Mouse (Mus musculus) right cerebral cortex, postnatal 14 days (tissue): ENCODE data around the gene Gm5741.

Experiments used
- DNase-seq: peaks from one replicate; pipeline ENCODE4 v3.0.0; 2022

Gene Gm5741

DNA sequence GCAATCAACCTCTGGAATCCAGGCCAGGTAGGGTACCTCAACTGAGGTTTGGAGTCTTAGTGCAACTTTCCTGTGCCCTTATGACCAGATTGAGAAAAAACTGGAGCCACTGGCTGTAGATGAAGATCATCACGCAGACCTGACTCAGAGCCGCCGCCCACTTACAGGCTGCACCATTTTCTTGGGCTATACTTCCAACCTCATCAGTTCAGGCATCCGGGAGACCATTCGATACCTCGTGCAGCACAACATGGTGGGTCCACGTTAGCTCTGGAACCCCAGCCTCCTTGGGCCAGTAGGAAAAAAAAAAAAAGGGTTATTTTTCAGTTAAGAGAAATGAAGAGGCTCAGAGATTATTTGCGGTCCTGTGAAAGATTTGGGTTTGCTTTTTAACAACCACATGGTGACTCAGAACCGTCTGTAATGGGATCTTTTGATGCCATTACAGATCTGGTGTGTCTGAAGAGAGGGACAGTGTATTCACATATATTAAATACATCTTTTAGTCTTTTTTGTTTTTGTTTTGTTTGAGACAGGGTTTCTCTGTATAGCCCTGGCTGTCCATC is 4.7 kb upstream of the Gm5741 start:
- no peak for DNase-seq

GRCm38 (mm10) chr8:85071514-85072281 is 3.9 kb upstream of the Gm5741 start, which contains the start of gene Dhps:
Gene Dhps (plus strand): TSS chr8:85071757.
- DNase-seq, result peak; percentile 90

- DNase-seq, result no peak
Observed at GRCm38 (mm10) chr8:85071041-85071440, 3.3 kb upstream of the Gm5741 start.

DNA sequence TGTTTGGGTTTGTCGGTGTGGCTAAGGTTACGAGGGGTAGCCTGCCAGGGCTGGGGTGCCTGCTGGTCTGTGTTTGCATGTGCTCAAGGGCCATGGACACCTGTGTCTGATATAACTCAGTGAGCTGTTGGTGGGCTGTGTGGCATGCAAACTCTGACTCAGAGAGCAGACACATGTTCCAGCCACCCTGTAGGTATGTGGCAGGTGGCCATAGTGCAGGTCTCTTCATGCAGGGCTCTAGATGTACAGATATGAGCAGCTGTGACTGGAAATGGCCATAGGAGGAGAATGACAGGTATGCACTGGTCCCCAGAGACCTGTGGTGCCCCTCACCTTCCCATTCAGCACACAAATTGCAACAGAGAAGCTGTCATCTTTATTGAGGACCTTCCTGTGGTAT is 627 bp downstream of the Gm5741 start:
- DNase-seq, result no peak

- no peak for DNase-seq
Observed at GRCm38 (mm10) chr8:85065213-85065612, 2.6 kb downstream of the Gm5741 start.

- DNase-seq, result no peak
Observed at GRCm38 (mm10) chr8:85062603-85063002, 5.2 kb downstream of the Gm5741 start.

DNA sequence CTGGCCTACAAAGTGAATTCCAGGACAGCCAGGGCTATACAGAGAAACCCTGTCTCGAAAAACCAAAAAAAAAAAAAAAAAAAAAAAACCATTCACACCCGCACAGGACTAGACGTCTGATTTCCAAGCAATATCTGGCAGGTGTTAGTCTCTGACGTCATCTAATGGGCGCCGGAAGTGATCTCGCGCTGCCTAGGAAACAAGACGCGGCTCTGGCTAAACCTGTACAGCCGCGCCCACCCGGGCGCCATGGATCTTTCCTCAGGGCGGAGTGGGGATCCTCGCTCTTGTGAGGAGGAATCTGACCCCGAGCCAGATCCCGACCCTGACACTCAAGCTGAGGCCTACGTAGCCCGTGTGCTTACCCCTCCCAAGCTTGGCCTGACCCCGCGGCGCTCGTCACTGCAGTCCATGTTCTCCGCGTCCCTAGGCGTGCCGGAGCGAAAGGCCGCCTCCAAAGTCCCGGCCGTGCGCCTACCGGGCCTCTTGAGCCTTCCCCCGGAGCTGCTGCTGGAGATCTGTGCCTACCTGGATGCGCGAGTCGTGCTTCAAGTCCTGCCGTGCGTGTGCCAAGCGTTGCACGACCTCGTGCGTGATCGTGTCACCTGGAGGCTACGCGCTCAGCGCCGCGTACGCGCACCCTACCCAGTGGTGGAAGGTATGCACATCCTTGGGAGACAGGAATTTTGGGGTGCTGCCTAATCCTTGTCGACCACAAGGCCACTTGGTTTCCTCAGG is 7.7 kb downstream of the Gm5741 start, which contains the start of gene Fbxw9:
Gene Fbxw9 (plus strand): TSS at position 177 of the 738 bp plus-strand sequence.
- DNase-seq, result peak; percentile 85

DNA sequence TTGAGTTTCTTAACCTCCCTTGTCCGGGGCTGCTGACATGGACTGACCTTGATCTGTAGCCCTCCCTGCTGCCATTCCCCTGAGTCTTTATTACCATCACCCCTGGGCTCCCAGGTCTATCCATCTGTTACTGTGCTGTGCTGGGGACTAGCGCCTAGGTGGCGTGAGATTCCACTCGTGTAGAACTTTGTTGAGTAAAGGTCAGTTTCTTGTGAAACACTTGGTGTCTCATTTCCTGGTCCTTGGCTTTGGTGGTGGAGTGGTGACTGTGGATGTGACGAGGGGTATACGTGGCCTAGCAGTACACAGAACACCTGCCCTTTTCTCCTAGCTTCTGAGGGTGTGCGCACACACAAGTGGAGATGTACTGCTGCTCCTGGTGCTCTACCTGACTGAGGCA is 10.4 kb downstream of the Gm5741 start:
- DNase-seq, result no peak

DNA sequence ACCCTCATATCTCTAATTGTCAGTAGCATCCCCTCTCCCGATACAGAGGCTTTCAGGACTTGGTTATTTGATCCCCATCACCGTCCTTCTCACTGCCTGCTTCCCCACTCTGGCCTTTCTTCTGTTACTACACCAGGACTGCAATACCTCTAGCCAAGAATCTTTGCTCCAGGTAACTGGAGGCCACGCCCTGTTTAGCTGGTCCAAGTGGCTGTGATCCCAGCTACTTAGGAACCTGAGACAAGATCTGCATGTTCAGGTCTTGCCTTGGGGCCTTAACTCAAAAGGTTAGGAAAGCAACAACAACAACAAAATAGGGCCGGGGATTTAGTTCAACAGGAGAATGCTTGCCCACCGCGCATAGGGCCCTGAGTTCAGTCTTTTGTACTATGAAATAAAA is 24.2 kb downstream of the Gm5741 start:
- no peak for DNase-seq

GRCm38 (mm10) chr8:85037681-85038531 is 29.9 kb downstream of the Gm5741 start:
- peak; percentile 57 for DNase-seq

DNA sequence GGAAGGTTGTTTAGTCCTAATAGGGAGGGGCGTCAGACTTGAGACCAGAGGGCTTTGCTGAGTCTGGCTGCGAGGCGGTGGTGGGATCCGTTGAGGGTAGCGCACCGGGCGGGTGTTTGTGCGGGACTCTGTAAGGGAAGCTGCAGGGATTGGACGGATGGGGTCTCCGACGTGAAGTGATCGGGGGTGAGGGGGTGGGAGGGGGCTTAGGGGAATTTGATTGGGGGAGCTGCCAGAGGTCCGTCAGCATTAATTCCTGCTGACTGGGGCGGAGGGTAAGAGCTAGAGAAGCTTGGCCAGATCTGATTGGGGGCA is 30.5 kb downstream of the Gm5741 start:
- peak; percentile 57 for DNase-seq

- peak; percentile 85 for DNase-seq
Observed at GRCm38 (mm10) chr8:85036718-85037365, 30.9 kb downstream of the Gm5741 start, which contains the start of gene Tnpo2. Gene Tnpo2 (plus strand): TSS chr8:85036915.

- no peak for DNase-seq
Observed at GRCm38 (mm10) chr8:85036381-85036717, 31.4 kb downstream of the Gm5741 start.

DNA sequence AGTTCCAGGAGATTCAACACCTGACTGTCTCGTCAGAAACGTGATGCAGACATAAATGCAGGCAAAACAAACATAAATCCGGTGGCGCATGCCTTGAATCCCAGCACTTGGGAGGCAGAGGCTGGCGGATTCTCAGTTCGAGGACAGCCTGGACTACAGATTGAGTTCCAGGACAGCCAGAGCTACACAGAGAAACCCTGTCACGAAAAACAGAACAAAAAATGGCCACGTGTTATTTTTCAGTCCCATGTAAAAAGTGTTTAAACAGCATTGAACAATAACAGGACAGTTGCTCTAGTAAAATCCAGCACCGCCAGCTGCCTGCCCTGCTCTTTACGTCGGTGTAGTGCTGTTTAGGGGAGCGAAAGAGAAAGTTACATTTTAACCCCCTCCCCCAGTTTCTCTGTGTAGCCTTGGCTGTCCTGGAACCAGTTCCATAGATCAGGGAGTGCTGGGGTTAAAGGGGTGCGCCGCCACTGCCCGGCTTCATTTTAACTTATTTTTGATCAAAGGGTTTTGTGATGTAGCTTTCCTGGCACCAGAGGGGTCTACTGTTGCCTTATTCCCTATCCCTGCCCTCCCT is 32.0 kb downstream of the Gm5741 start:
- no peak for DNase-seq

- DNase-seq, result no peak
Observed at GRCm38 (mm10) chr8:85035165-85035727, 32.5 kb downstream of the Gm5741 start.

GRCm38 (mm10) chr8:85034764-85035163 is 33.0 kb downstream of the Gm5741 start:
- peak; percentile 80 for DNase-seq

DNA sequence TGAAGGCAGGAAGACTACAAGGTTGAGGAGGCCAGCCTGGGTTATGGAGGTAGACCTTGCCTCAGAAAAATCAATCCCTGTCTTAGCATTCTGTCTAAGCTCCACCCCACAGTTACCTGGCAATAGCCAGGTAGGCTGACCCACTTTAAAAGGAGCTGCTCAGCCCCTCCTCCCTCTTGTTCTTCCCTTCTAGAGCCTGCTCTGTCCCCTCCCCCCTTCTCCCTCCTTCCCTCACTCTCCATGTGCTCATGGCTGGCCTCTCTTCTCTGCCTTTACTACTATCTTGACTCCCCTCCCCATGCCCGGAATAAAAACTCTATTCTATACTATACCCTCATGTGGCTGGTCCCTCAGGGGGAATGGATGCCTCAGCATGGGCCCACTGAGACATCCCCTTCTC is 33.9 kb downstream of the Gm5741 start:
- DNase-seq, result no peak

DNA sequence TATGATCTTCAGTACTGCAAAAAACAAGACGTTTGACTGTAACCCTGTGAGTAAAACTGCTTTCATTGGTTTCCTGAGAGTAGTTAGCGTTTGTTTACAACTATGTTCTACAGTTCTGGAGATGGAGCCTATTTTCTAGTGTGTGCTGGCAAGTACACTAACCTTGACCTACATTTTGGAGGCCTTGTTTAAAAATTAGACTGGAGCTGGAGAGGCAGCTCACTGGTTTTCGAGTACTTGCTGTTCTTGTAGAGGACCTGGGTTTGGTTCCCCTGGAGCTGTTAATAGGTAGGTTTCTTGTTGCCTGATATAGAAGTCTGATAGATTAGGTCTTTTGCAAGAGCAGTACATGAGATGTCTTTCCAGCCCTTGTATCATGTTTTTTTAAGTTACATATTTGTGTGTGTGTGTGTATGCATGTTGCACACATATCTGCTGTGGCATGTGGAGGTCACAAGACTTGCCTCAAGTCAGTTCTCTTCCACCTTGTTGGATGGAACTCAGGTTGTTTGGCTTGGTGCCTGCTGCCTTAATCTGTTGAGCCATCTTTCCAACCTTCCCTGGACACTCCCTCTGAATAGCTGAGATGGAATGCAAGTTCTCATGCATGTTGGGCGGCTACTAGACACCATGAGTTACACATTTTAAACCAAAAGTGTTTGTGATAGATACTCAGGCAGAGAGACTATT is 35.0 kb downstream of the Gm5741 start:
- no peak for DNase-seq

DNA sequence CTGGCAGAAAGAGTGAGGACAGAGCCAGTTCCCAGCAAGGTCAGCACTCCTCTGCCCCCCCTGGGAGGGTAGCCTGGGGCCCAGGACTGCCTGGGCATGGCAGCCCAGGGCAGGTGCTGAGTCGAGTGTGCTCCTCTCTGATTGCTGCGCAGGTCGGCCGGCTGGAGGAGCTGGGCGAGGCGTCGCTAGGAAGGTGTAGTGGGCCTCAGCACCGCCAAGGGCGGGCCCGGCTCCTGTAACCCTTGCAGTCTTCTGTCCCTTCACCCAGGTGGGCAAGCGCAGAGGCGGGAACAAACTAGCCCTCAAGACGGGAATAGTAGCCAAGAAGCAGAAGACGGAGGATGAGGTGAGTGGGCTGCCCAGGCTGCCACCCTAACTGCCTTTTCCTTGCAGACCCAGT is 38.5 kb downstream of the Gm5741 start:
- DNase-seq, result no peak

GRCm38 (mm10) chr8:85027922-85028321 is 39.9 kb downstream of the Gm5741 start:
- no peak for DNase-seq

- no peak for DNase-seq
Observed at GRCm38 (mm10) chr8:85027516-85027855, 40.3 kb downstream of the Gm5741 start.
